Mouse (Mus musculus) erythroblast, embryonic 14.5 days (primary cell): ENCODE measurements around the gene Bmp2k.

Experiments
- GATA1 ChIP-seq: IDR thresholded peaks from 2 replicates; pipeline ENCODE4 v1.6.1; 2012; ENCODE audit warnings: low read length, inconsistent platforms, mixed read lengths
- TAL1 ChIP-seq: IDR thresholded peaks from 3 replicates; pipeline ENCODE4 v1.6.1; 2012; ENCODE audit warnings: low read length, inconsistent platforms, mixed read lengths

DNA sequence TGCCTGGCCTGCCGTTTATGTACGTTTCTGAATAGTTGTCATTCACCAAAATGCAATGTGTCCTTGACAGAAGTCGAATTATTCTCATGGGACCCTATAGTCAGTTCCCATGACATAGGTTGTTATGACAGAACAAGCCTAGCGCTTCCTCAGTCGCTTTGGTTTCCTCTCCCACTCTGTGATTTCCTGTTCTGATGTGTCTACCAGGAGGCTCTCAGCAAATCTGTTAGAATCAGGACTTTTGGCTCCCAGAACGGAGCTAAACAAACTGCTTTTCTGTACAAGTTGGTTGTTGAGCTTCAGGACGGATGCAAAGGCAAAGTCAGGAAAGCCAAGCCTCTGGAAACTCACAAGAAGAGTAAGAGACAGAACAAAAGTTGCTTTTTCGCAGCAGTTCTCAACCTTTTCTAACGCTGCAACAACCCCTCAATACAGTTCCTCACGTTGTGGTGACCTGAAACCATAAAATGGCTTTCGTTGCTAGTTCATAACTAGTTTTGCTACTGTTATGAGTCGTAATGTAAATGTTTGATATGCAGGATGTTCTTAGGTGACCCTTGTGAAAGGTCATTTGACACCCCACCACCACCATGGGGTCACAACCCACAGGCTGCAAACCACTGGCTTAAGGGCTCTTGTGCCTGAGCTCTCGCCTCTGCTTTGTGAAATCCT is 48.5 kb upstream of the Bmp2k start:
- TF ChIP-seq GATA1 (no peak), TAL1 (no peak)
